17 mouse cellular contexts compared by ENCODE assay signal in the genomic region with DNA sequence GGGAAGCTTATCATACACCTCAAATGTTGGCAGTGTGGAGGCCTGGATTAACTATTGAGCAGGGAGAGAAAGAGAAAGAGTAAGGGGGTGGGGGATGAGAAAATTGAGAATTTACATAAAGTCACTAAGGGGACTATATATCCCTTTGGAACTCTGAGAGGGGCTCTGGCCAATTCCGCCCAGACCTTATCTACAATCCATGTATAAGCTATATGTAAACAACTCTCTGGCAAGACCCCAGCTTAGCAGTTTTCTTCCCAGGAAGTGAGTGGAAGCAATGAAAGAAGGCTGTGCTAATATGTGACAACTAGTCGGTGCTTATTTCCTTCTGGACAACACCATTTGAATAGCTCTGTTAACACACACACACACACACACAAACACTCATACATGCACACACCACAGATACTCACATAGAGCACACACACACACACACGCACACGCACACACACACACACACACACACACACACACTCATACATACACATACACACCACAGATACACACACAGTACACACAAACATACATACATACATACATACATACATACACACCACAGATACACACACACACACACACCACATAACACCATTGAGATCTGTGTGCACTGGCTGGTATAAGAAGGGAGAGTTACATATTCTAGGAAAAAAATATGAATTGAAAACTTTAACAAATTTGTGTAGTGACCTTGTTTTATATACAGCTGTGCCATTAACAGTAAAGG.
A peak's percentile ranks its signal among the peaks of the same experiment; 100 is the strongest.
DNase-seq lines count a peak whose midpoint lies in the region; ATAC-seq and TF ChIP-seq lines count a peak whose summit lies in the region.
"Had no signal": no experiment of that assay in that cellular context is flagged by ENCODE, and none has a peak within 500 bp of the region (broad histone marks: within the 10 kb centered on the region; RNA-seq: fewer than 3 reads in every experiment).

No protein-coding gene starts in this region.

- no peak overlapping the region for H3K9ac ChIP-seq in heart, adult 2 months (ENCODE audit: low read depth, low read length)
- H3K9ac ChIP-seq in intestine, embryonic 15.5 days: no peak overlapping the region
- no peak overlapping the region for H3K9ac ChIP-seq in intestine, postnatal 0 days (ENCODE audit: low read depth, low read length)
- H3K9ac ChIP-seq in lung, embryonic 16.5 days (ENCODE audit: low read length): no peak overlapping the region
- H3K9ac ChIP-seq in midbrain, embryonic 16.5 days (ENCODE audit: low read depth, low read length): no peak overlapping the region
- H3K9ac ChIP-seq: hindbrain, embryonic 13.5 days; limb, embryonic 15.5 days; liver, embryonic 15.5 days had no signal

- H3K27me3 ChIP-seq in heart, adult 2 months (ENCODE audit: control insufficient read depth, insufficient read depth, low read length): no peaks in the 10 kb centered on the region
- no peaks in the 10 kb centered on the region for H3K27me3 ChIP-seq in intestine, embryonic 15.5 days (replicated peaks)
- no peaks in the 10 kb centered on the region for H3K27me3 ChIP-seq in intestine, postnatal 0 days (replicated peaks; ENCODE audit: control insufficient read depth, insufficient read depth, low read length)
- H3K27me3 ChIP-seq in lung, embryonic 16.5 days (ENCODE audit: control insufficient read depth, insufficient read depth, low read depth, low read length): no peaks in the 10 kb centered on the region
- no peaks in the 10 kb centered on the region for H3K27me3 ChIP-seq in midbrain, embryonic 16.5 days (ENCODE audit: control insufficient read depth, insufficient read depth, low read depth, low read length)
- H3K27me3 ChIP-seq: CH12.LX; hindbrain, embryonic 13.5 days; limb, embryonic 15.5 days; liver, embryonic 15.5 days had no signal

- no peak for TF ChIP-seq EP300 in heart, adult 2 months (IDR thresholded peaks at IDR 0.05; ENCODE audit: insufficient read depth, low read depth, low read length)

- no peak for TF ChIP-seq POLR2A in heart, adult 2 months (IDR thresholded peaks at IDR 0.05; ENCODE audit: insufficient read depth, low read depth, low read length)

- H3K27ac ChIP-seq in heart, adult 2 months: peak overlapping the region; percentile 61
- H3K27ac ChIP-seq in intestine, embryonic 15.5 days: no peak overlapping the region
- H3K27ac ChIP-seq in intestine, postnatal 0 days (ENCODE audit: low read depth, low read length): no peak overlapping the region
- peak overlapping the region; percentile 69 for H3K27ac ChIP-seq in lung, embryonic 16.5 days (ENCODE audit: low read length)
- no peak overlapping the region for H3K27ac ChIP-seq in midbrain, embryonic 16.5 days (ENCODE audit: low read length)
- H3K27ac ChIP-seq: gastrocnemius, adult 2 months; hindbrain, embryonic 13.5 days; limb, embryonic 15.5 days; liver, embryonic 15.5 days had no signal

- no peak overlapping the region for H3K4me3 ChIP-seq in heart, adult 2 months
- no peak overlapping the region for H3K4me3 ChIP-seq in intestine, embryonic 15.5 days (replicated peaks)
- no peak overlapping the region for H3K4me3 ChIP-seq in intestine, postnatal 0 days (ENCODE audit: low read depth, low read length)
- no peak overlapping the region for H3K4me3 ChIP-seq in lung, embryonic 16.5 days (ENCODE audit: low read length)
- no peak overlapping the region for H3K4me3 ChIP-seq in midbrain, embryonic 16.5 days (ENCODE audit: low read depth, low read length)
- H3K4me3 ChIP-seq: gastrocnemius, adult 2 months; hindbrain, embryonic 13.5 days; limb, embryonic 15.5 days; liver, embryonic 15.5 days had no signal

- DNase-seq in heart, adult 2 months: no peak
- no peak for DNase-seq in heart, adult 8-10 months (ENCODE audit: low spot score)
- DNase-seq in lung, adult 18-20 months: no peak
- DNase-seq in gastrocnemius, postnatal 36 days: no peak
- DNase-seq: adrenal gland, postnatal 14 days; gastrocnemius, adult 2 months; kidney, postnatal 10 days; right cerebral cortex, postnatal 25 days had no signal

- peaks cover 11% of the 10 kb centered on the region for H3K36me3 ChIP-seq in heart, adult 2 months (ENCODE audit: control insufficient read depth, insufficient read depth, low read length)
- no peaks in the 10 kb centered on the region for H3K36me3 ChIP-seq in intestine, embryonic 15.5 days
- peaks cover under 1% of the 10 kb centered on the region; the same call in 1 of the 2 replicates for H3K36me3 ChIP-seq in intestine, postnatal 0 days (ENCODE audit: control insufficient read depth, insufficient read depth)
- no peaks in the 10 kb centered on the region; the same call in 1 of the 2 replicates for H3K36me3 ChIP-seq in lung, embryonic 16.5 days (ENCODE audit: control insufficient read depth, insufficient read depth, low read length)
- H3K36me3 ChIP-seq in midbrain, embryonic 16.5 days (ENCODE audit: control insufficient read depth, insufficient read depth, low read length): no peaks in the 10 kb centered on the region
- H3K36me3 ChIP-seq: hindbrain, embryonic 13.5 days; limb, embryonic 15.5 days; liver, embryonic 15.5 days had no signal

- H3K9me3 ChIP-seq in intestine, embryonic 15.5 days: no peaks in the 10 kb centered on the region
- no peaks in the 10 kb centered on the region for H3K9me3 ChIP-seq in intestine, postnatal 0 days (ENCODE audit: control insufficient read depth)
- H3K9me3 ChIP-seq in lung, embryonic 16.5 days (ENCODE audit: control insufficient read depth, low read length): no peaks in the 10 kb centered on the region
- 0 out of 2 replicates have a peak, but pooled peaks cover 2% of the 10 kb centered on the region for H3K9me3 ChIP-seq in midbrain, embryonic 16.5 days (replicated peaks; ENCODE audit: control insufficient read depth, low read length, poor library complexity, severe bottlenecking)
- H3K9me3 ChIP-seq: hindbrain, embryonic 13.5 days; limb, embryonic 15.5 days; liver, embryonic 15.5 days had no signal

- peaks cover 7% of the 10 kb centered on the region for H3K4me1 ChIP-seq in heart, adult 2 months (ENCODE audit: control insufficient read depth, insufficient read depth, low read length)
- H3K4me1 ChIP-seq in intestine, embryonic 15.5 days (replicated peaks): 0 out of 2 replicates have a peak, but pooled peaks cover 4% of the 10 kb centered on the region
- H3K4me1 ChIP-seq in intestine, postnatal 0 days (replicated peaks; ENCODE audit: control insufficient read depth, insufficient read depth, low read length): no peaks in the 10 kb centered on the region
- H3K4me1 ChIP-seq in lung, embryonic 16.5 days (replicated peaks; ENCODE audit: control insufficient read depth, insufficient read depth, low read length): peaks cover 18% of the 10 kb centered on the region
- H3K4me1 ChIP-seq in midbrain, embryonic 16.5 days (ENCODE audit: control insufficient read depth, insufficient read depth, low read length): peaks cover 5% of the 10 kb centered on the region
- H3K4me1 ChIP-seq: limb, embryonic 15.5 days; liver, embryonic 15.5 days had no signal

- no peak overlapping the region for H3K4me2 ChIP-seq in intestine, embryonic 15.5 days (replicated peaks)
- no peak overlapping the region for H3K4me2 ChIP-seq in intestine, postnatal 0 days (replicated peaks; ENCODE audit: low read depth)
- H3K4me2 ChIP-seq in lung, embryonic 16.5 days (ENCODE audit: low read depth, low read length): no peak overlapping the region
- H3K4me2 ChIP-seq in midbrain, embryonic 16.5 days (ENCODE audit: low read length): no peak overlapping the region
- H3K4me2 ChIP-seq: hindbrain, embryonic 13.5 days; limb, embryonic 15.5 days; liver, embryonic 15.5 days had no signal

- no peak for TF ChIP-seq CTCF in heart, adult 2 months (IDR thresholded peaks at IDR 0.05)
- no peak for TF ChIP-seq CTCF in intestine, postnatal 0 days (IDR thresholded peaks at IDR 0.05; ENCODE audit: low read depth)

- H3K79me2 ChIP-seq in heart, adult 2 months (replicated peaks; ENCODE audit: control insufficient read depth, insufficient read depth, low read length): peaks cover 1% of the 10 kb centered on the region; the same call in 1 of the 2 replicates

- peak; percentile 56; the same call in 1 of the 2 replicates for ATAC-seq in intestine, embryonic 15.5 days
- ATAC-seq in intestine, postnatal 0 days: no peak
- ATAC-seq in lung, embryonic 16.5 days (ENCODE audit: low read depth): peak; percentile 91
- ATAC-seq in midbrain, embryonic 16.5 days: peak; percentile 54; the same call in 1 of the 2 replicates
- ATAC-seq: inflammation-experienced regulatory T-cells, adult 6 months had no signal

- whole genome bisulfite sequencing in heart, adult 2 months: 63% methylated on average over 4 of the region's 4 CpGs
- 60% methylated on average over 4 of the region's 4 CpGs for WGBS in intestine, embryonic 15.5 days
- 62% methylated on average over 4 of the region's 4 CpGs for WGBS in intestine, postnatal 0 days
- 30% methylated on average over 4 of the region's 4 CpGs for WGBS in lung, embryonic 16.5 days
- WGBS in midbrain, embryonic 16.5 days: 71% methylated on average over 4 of the region's 4 CpGs

- intact Hi-C loops in heart, adult 2 months (cut with DNase I): no loop called here
- intact Hi-C loops in gastrocnemius, postnatal 36 days (cut with DNase I): loop anchor here (10.0 kb wide), 1 partner anchor 425 kb away; the partner anchor contains the start of gene Scn3a

Comparison
In these comparisons a context has a peak if more than half of its experiments do, and no peak if none do; other contexts are left out.
1. H3K27ac ChIP-seq: peak in heart, adult 2 months (single experiment) and lung, embryonic 16.5 days (single experiment); none in intestine, embryonic 15.5 days (single experiment), intestine, postnatal 0 days (single experiment) and midbrain, embryonic 16.5 days (single experiment).